Mouse (Mus musculus): ENCODE results near the gene Trip11.

Trip11 gene

GRCm38 (mm10) chr12:101897113-101897512 lies 16.0 kb downstream of the Trip11 start:
- in situ Hi-C loops (cut with MboI, MseI), result no loop called here

GRCm38 (mm10) chr12:101893296-101893695 lies 19.8 kb downstream of the Trip11 start:
- in situ Hi-C loops (cut with MboI, MseI), result no loop called here

DNA sequence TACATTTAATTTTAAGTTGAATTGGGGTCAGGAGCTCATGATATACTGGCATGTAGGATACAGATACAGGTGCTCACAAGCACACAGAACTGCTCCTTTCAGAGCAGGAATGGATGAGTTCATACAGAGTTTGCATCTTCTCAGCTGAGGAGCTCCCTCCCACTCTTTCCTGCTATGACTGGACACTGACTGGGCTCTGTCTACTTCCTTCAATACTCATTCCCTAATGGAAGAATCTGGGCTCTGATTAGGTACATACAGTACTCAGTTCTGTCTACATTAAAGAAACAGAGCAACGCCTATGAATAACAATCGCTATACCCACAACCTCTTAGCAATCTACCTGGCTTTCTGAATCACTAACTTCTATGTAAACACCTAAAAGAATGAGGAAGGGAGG lies 20.2 kb downstream of the Trip11 start:
- in situ Hi-C loops (cut with MboI, MseI), result no loop called here

GRCm38 (mm10) chr12:101891066-101891465 lies 22.0 kb downstream of the Trip11 start:
- in situ Hi-C loops (cut with MboI, MseI), result no loop called here

GRCm38 (mm10) chr12:101889351-101889750 lies 23.7 kb downstream of the Trip11 start:
- in situ Hi-C loops (cut with MboI, MseI), result no loop called here

GRCm38 (mm10) chr12:101888312-101888711 lies 24.8 kb downstream of the Trip11 start:
- in situ Hi-C loops (cut with MboI, MseI), result no loop called here

DNA sequence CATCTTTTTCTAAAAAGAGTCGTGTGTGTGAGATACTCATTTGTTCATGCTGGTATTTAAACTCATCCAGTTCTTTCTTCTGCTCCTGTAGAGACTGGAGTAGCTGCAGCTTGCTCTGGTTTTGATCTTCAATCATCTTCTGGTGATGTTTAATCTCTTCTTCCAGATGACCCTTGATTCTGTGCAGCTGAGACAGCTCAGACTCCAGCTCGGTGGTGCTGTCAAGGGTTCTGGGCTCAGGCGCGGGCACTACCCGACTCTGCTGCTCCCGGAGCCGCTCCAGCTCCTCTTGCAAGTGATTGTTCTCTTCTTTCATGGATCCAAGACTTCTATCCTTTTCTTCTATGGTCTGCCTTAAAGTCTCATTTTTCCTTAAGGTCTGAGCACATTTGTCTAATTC lies 28.1 kb downstream of the Trip11 start:
- in situ Hi-C loops (cut with MboI, MseI), result no loop called here

GRCm38 (mm10) chr12:101876374-101876773 lies 36.7 kb downstream of the Trip11 start:
- in situ Hi-C loops (cut with MboI, MseI), result no loop called here

GRCm38 (mm10) chr12:101875107-101875506 lies 38.0 kb downstream of the Trip11 start:
- in situ Hi-C loops (cut with MboI, MseI), result no loop called here

DNA sequence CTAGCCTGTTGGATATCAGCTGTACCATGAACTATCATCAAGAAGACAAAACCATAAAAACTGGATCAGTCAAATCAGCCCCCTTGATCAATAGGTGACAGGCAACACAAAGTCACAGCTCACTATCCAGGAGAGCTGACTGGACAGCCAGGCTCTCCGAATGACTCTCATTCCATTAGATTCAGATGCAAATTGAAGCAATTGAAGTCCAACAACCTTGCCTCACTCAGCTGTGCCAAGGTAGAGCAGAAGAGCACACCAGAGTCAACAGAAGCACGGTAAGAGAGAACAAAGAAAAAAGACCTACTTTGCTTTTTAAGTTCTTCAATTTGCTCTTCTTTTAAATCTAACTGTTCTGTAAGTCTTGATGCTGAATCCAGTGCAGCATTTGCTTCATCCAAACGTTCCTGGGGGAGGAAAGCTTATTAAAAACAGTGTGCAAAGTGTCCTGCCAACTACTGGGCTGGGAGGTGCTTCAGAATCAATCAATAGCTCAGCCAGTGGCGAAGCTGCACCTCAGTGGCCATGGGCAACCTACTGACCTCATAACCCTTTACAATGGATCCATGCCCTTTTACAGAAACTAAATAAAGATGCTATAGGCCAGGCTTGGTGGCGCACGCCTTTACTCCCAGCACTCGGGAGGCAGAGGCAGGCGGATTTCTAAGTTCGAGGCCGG lies 50.6 kb downstream of the Trip11 start:
- in situ Hi-C loops (cut with MboI, MseI), result no loop called here

- in situ Hi-C loops (cut with MboI, MseI), result no loop called here
Measured at GRCm38 (mm10) chr12:101860256-101860655, 52.8 kb downstream of the Trip11 start.

DNA sequence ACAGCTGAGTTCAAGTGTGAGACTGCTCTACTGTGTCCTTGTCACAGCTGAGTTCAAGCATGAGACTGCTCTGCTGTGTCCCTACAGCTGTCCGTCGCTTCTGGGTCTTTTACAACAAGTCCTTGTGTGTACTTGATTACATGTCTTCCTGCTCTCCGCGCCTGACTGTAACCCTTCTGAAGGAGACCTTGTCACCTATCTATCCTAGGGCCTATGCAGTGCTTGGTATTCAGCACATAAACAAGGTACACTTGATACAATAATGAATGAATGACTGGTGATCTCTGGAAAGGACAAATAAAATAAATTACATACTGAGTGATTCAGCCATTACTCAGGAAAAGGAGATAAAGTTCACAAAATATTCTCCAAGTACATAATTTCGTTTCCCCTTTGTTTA lies 55.1 kb downstream of the Trip11 start:
- in situ Hi-C loops (cut with MboI, MseI), result no loop called here

DNA sequence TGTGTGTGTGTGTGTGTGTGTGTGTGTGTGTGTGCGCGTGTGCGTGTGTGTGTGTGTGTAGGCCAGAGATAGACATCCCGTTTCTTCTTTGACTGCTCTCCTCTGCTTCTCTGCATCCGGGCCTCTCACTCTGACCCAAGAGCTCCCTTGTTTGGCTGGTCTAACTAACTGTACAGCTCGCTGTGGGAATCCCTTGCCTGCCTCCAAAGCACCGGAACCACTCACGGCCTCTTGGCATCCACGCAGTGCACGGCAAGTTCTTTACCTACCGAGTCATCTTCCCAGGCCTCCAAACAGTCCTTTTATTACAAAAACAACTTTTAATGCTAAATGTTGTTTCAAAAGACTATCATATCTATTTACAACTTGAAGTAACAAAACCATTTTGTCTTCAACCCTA lies 58.7 kb downstream of the Trip11 start:
- in situ Hi-C loops (cut with MboI, MseI), result no loop called here

DNA sequence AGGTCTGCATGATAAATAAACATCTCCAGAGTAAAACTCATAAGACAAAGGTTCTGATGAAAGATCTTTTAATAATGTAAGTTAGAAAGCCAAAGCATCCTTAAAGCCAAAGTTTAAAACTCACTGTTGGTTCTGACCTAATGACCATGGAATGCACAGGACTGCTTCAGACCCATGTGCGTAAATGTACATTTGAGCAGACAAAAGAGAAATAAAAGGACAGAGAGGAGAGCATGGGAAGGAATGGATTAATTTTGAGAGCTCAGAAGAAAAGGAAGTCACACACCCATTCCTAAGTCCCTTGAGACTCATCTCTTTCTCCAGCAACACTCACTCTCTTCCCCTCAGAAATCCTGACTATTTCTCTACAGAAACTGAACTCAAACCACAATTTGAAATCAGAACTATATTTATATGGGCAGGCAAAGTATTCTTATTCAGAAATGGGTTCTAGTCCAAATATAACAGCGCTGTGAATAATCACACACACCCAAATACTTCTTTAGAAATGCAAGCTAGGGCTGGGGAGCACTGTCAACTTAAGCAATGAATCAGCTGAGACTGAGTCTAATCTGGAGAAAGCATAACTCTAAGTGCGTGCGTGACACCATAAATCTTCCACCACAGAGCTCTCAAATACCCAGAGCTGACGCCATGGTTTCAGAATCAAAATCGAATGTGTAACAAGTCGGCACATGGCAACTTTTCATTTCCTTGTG lies 61.1 kb downstream of the Trip11 start:
- in situ Hi-C loops (cut with MboI, MseI), result no loop called here

- in situ Hi-C loops (cut with MboI, MseI), result no loop called here
Measured at GRCm38 (mm10) chr12:101851314-101851713, 61.8 kb downstream of the Trip11 start.

DNA sequence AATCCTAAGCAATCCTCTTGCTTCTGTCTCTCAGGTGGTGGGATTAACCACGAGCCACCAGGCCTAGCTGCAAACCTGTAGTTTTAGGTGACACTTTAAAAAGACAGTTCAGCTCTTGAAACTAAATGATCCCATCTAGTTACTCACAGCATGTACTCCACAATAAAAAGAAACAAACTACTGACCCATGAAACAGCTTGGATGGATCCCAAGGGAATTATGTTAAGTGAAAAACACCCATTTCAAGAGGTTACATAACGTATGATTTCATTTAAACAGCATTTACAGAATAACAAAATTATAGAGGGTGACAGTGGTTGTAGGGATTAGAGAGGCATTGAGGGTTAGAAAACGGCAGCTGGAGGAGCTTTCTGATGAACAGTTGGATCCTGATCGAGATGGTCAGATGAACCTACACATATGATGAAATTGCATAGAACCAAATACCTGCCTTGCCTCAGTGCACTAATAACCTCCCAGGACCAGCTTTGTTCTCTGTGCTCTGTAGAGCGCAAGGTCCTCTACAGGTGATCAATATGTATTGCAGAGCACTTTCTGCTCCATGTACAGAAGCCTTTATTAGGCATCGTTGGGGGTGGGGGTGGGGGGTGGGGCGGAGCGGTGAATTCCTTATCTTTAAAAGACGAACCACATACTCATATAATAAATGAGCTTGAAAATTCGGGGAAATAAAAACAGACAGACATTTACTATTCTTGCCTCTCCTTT lies 76.4 kb downstream of the Trip11 start:
- in situ Hi-C loops (cut with MboI, MseI), result no loop called here

DNA sequence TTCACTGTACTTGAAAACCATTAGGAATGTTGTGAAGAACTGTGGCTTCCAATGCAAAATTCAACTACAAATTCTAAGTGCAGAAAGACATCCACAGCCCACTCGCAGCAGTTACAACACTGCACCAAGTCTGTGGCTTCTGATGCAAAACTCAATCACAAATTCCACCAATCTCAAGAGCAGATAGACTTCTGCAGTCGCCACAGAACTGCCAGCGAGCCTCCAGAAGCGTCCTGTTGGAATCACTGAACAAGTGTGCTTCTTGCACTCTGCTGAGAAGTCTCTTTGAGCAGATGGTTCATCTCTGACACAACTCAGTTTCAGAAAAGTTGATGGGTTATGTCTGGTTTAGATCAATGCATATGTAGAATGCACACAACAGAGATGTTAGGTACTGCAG lies 78.4 kb downstream of the Trip11 start:
- in situ Hi-C loops (cut with MboI, MseI), result no loop called here

DNA sequence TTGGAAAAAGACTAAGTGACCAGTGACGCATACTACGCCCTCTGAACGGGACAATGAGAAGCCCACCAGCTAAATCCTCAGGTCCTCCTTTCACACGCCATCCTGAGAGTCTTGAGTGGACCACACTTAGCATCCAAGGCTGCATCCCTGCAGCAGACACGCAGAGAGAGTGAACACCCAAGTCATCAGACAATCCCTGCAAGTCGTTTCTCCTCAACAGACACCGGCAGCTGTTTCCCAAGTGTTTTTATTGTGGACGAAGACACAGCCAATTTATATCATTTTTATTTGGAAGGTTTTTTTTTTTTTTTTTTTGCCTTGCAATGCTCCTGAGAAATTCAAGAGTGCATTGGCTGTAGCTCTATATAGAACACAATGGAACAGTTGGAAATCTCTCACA lies 79.3 kb downstream of the Trip11 start:
- in situ Hi-C loops (cut with MboI, MseI), result no loop called here

DNA sequence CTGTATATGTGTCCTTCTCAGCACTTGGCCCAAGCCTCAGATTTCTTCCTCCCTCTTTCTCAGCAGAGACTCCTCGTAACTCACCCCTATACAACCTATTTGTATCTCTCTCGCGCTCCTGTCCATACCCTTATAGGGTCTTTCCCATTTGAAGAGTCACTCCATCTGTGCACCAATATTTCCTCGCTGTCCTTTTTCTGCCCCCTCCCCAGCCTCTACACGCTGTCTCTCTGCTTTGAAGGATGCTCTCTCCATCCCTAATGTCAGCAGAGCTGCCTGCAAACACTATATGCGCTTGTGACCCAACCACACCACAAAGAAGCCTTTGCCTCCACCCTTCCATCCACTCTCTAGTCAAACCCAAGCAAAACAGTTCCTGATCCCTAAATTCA lies 80.0 kb downstream of the Trip11 start:
- in situ Hi-C loops (cut with MboI, MseI), result no loop called here

GRCm38 (mm10) chr12:101832179-101833114 lies 80.6 kb downstream of the Trip11 start:
- in situ Hi-C loops (cut with MboI, MseI), result no loop called here

DNA sequence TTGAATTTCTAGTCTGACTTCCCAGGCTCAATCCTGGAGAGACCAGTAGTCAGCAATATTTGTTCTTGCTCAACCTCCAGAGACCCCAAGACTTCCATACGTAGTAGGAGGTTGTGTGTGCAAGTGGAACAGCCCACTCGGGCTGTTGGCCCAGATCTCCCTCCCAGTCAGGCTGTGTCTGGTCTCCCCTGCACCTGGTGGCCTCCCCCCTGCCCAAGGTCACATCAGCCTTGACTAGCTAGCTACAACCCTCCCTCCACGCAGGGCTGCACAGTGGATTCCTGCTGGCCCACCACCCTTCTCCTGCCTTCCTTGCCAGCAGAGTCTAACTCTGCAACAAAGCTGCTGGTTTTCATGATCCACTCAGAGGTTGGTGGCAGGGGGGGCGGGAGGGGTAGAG lies 81.8 kb downstream of the Trip11 start:
- in situ Hi-C loops (cut with MboI, MseI), result no loop called here

DNA sequence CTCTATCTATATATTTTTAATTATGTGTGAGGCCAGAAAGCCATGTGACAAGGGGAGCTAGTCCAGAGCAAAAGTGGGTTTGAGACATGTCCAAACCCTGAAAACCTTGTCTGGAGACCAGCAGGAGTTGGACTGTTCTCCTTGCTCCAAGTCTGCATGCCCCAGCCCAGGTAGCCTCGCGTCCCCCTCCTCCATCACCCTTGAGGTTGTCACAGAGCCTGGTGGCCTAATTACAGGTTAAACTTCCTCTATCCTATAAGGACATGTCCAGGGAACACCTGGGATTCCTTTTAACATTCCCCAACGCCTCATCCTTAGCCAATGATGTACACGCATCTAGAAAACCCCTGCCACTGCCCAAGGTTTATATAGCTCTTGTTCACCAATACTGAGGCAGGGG lies 89.9 kb downstream of the Trip11 start:
- in situ Hi-C loops (cut with MboI, MseI), result no loop called here
